Mouse (Mus musculus) intestine, embryonic 14.5 days (tissue): Measurements from ENCODE around the gene Rassf5. TPM values are rescaled to one million over a fixed set of nuclear protein-coding genes. Genes with fewer than 3 reads are reported as not detected.

ENCODE experiments used
- ATAC-seq: fragments of 200-750 bp; cut with Nextera tagmentation; replicated peaks from 2 replicates; pipeline ENCODE4 v1.8.0; 2017; ENCODE audit warnings: low read depth, moderate number of reproducible peaks, moderate TSS enrichment, moderate library complexity; ENCODE audit not compliant: low FRiP score, low TSS enrichment
- DNase-seq: peaks from one replicate; pipeline ENCODE4 v3.0.0-alpha.2; 2018; ENCODE audit warnings: low spot score
- H3K27ac ChIP-seq: fragments of 300-500 bp; sonication (generic); 2 replicates; pipeline ENCODE4 v1.5.1; 2014; ENCODE audit warnings: low read depth, mild to moderate bottlenecking, control low read depth
- H3K27me3 ChIP-seq: fragments of 300-500 bp; sonication (generic); replicated peaks from 2 replicates; pipeline ENCODE4 v1.6.1; 2014; ENCODE audit warnings: low read length, control low read depth; ENCODE audit not compliant: control insufficient read depth, insufficient read depth
- H3K36me3 ChIP-seq: fragments of 300-500 bp; sonication (generic); 2 replicates; pipeline ENCODE4 v1.6.1; 2014; ENCODE audit warnings: low read length, control low read depth; ENCODE audit not compliant: control insufficient read depth, insufficient read depth
- H3K4me1 ChIP-seq: fragments of 300-500 bp; sonication (generic); replicated peaks from 2 replicates; pipeline ENCODE4 v1.6.1; 2014; ENCODE audit warnings: low read length, control low read depth, mixed read lengths; ENCODE audit not compliant: control insufficient read depth, insufficient read depth
- H3K4me2 ChIP-seq: fragments of 300-500 bp; sonication (generic); 2 replicates; pipeline ENCODE4 v1.6.1; 2014; ENCODE audit warnings: low read length
- H3K4me3 ChIP-seq: fragments of 300-500 bp; sonication (generic); 2 replicates; pipeline ENCODE4 v1.5.1; 2014; ENCODE audit warnings: low read depth, low read length, control low read depth, mixed read lengths
- H3K9ac ChIP-seq: fragments of 300-500 bp; sonication (generic); 2 replicates; pipeline ENCODE4 v1.6.1; 2014; ENCODE audit warnings: mild to moderate bottlenecking, low read length
- H3K9me3 ChIP-seq: fragments of 300-500 bp; sonication (generic); 2 replicates; pipeline ENCODE4 v1.6.1; 2016; ENCODE audit warnings: low read length, control low read depth; ENCODE audit not compliant: control insufficient read depth
- WGBS: fragments of 180-500 bp; shearing (Covaris S2); extraction: QIAGEN DNeasy Blood & Tissue Kit; methylation state at CpG from one replicate; pipeline ENCODE4 v1.1.7; 2014; 5-methylcytosine and 5-hydroxymethylcytosine counted together
- polyA plus RNA-seq: library from polyadenylated mRNA; unstranded; fragments of >200 nt; fragmentation: Nextera tagmentation; extraction: Ambion mirVana; gene quantifications from 2 replicates; pipeline ENCODE4 v1.2.1, GENCODE M21; 2014

Gene Rassf5
- polyA plus RNA-seq: 2.7 and 2.9 TPM in 2 replicates

GRCm38 (mm10) chr1:131245089-131245856 lies at the start of gene Rassf5:
Gene Rassf5 (minus strand): TSS chr1:131245258.
- Histone ChIP-seq H3K4me1 (peaks cover 19% of the 10 kb centered on the region; the same call in 1 of the 2 replicates), H3K9me3 (no peaks in the 10 kb centered on the region), H3K4me3 (peak within 1 kb of the TSS; percentile 60), H3K27me3 (peaks cover 46% of the 10 kb centered on the region), H3K36me3 (no peaks in the 10 kb centered on the region), H3K27ac (no peak within 1 kb of the TSS), H3K9ac (peak within 1 kb of the TSS; percentile 44), H3K4me2 (peak within 1 kb of the TSS; percentile 97)
- under 1% methylated on average over 59 of the region's 60 CpGs for WGBS
- peak; percentile 56 for ATAC-seq
- peak; percentile 73 for DNase-seq

GRCm38 (mm10) chr1:131293922-131294250 lies 48.8 kb upstream of the Rassf5 start:
- no peak for ATAC-seq
- Histone ChIP-seq H3K27ac (no peak overlapping the region), H3K9me3 (no peaks in the 10 kb centered on the region), H3K4me2 (no peak overlapping the region), H3K27me3 (no peaks in the 10 kb centered on the region), H3K9ac (no peak overlapping the region), H3K4me3 (no peak overlapping the region), H3K4me1 (no peaks in the 10 kb centered on the region), H3K36me3 (peaks cover 75% of the 10 kb centered on the region)
- no peak for DNase-seq
- 93% methylated on average over 2 of the region's 2 CpGs for WGBS

- Histone ChIP-seq H3K4me2 (no peak overlapping the region), H3K9ac (no peak overlapping the region), H3K4me1 (no peaks in the 10 kb centered on the region), H3K27me3 (no peaks in the 10 kb centered on the region), H3K36me3 (peaks cover 77% of the 10 kb centered on the region), H3K9me3 (no peaks in the 10 kb centered on the region), H3K4me3 (no peak overlapping the region), H3K27ac (no peak overlapping the region)
- ATAC-seq (no peak), DNase-seq (no peak)
- 85% methylated on average over 4 of the region's 4 CpGs for WGBS
These were observed 48.3 kb upstream of the Rassf5 start for GRCm38 (mm10) chr1:131293221-131293921.

GRCm38 (mm10) chr1:131290648-131291047 lies 45.6 kb upstream of the Rassf5 start:
- Histone ChIP-seq H3K4me1 (no peaks in the 10 kb centered on the region), H3K27ac (no peak overlapping the region), H3K4me3 (no peak overlapping the region), H3K36me3 (peaks cover 58% of the 10 kb centered on the region), H3K27me3 (no peaks in the 10 kb centered on the region), H3K9ac (no peak overlapping the region), H3K4me2 (no peak overlapping the region), H3K9me3 (no peaks in the 10 kb centered on the region)
- 46% methylated on average over 2 of the region's 2 CpGs for WGBS
- DNase-seq (peak; percentile 78), ATAC-seq (0 out of 2 replicates have a peak, but pooled peaks have one; percentile 26)

GRCm38 (mm10) chr1:131288938-131289337 lies 43.9 kb upstream of the Rassf5 start:
- H3K4me1 ChIP-seq: no peaks in the 10 kb centered on the region
- WGBS: 79% methylated on average over 6 of the region's 6 CpGs
- no peak for DNase-seq

GRCm38 (mm10) chr1:131287267-131287666 lies 42.2 kb upstream of the Rassf5 start:
- no peaks in the 10 kb centered on the region for H3K9me3 ChIP-seq
- no peak for DNase-seq
- no peak overlapping the region for H3K4me3 ChIP-seq
- no peak for ATAC-seq
- no peak overlapping the region for H3K4me2 ChIP-seq
- H3K27ac ChIP-seq: no peak overlapping the region
- H3K36me3 ChIP-seq: peaks cover 33% of the 10 kb centered on the region
- WGBS: 73% methylated on average over 2 of the region's 2 CpGs
- H3K4me1 ChIP-seq: no peaks in the 10 kb centered on the region
- H3K27me3 ChIP-seq: no peaks in the 10 kb centered on the region
- no peak overlapping the region for H3K9ac ChIP-seq

More at GRCm38 (mm10) chr1:131288938-131289337, 43.9 kb upstream of the Rassf5 start:
- Histone ChIP-seq H3K4me3 (no peak overlapping the region), H3K4me2 (no peak overlapping the region), H3K27me3 (no peaks in the 10 kb centered on the region), H3K27ac (no peak overlapping the region), H3K36me3 (peaks cover 46% of the 10 kb centered on the region), H3K9me3 (no peaks in the 10 kb centered on the region), H3K9ac (no peak overlapping the region)
- ATAC-seq: no peak

- no peaks in the 10 kb centered on the region for H3K9me3 ChIP-seq
These were observed 41.7 kb upstream of the Rassf5 start for GRCm38 (mm10) chr1:131286803-131287202.

GRCm38 (mm10) chr1:131284616-131285015 lies 39.6 kb upstream of the Rassf5 start:
- ATAC-seq: no peak
- 53% methylated on average over 4 of the region's 4 CpGs for WGBS
- no peak overlapping the region for H3K9ac ChIP-seq
- H3K4me2 ChIP-seq: no peak overlapping the region
- no peaks in the 10 kb centered on the region for H3K9me3 ChIP-seq
- H3K27ac ChIP-seq: no peak overlapping the region
- no peaks in the 10 kb centered on the region for H3K4me1 ChIP-seq
- DNase-seq: no peak
- no peaks in the 10 kb centered on the region for H3K27me3 ChIP-seq
- H3K4me3 ChIP-seq: no peak overlapping the region
- H3K36me3 ChIP-seq: peaks cover 18% of the 10 kb centered on the region

More at GRCm38 (mm10) chr1:131286803-131287202, 41.7 kb upstream of the Rassf5 start:
- ATAC-seq: no peak
- Histone ChIP-seq H3K27me3 (no peaks in the 10 kb centered on the region), H3K4me1 (no peaks in the 10 kb centered on the region), H3K36me3 (peaks cover 29% of the 10 kb centered on the region), H3K9ac (no peak overlapping the region), H3K4me2 (no peak overlapping the region), H3K27ac (no peak overlapping the region), H3K4me3 (no peak overlapping the region)
- DNase-seq: no peak
- 70% methylated on average over 5 of the region's 5 CpGs for WGBS
